Mouse (Mus musculus): ENCODE measurements at regions not wholly inside any gene's neighbourhood (a gene's known extent, or its start where the extent isn't known, plus 50 kb on each side); places are given as distances from the start of the nearest gene placed in this dataset.

- TF ChIP-seq USF2 (IDR thresholded peaks at IDR 0.05; ENCODE audit: borderline replicate concordance in 1 of 2, insufficient read depth in 1 of 2, low read depth in 1 of 2, low read length in 2 of 2): no peak
- TF ChIP-seq ZMIZ1 (IDR thresholded peaks at IDR 0.05; ENCODE audit: low read depth, low read length): no peak
- TF ChIP-seq E2F4 (IDR thresholded peaks at IDR 0.05; ENCODE audit: borderline replicate concordance, low read depth, low read length): no peak
- TF ChIP-seq GATA1 (IDR thresholded peaks at IDR 0.05; ENCODE audit: low read depth, low read length): no peak
- TF ChIP-seq MAX (IDR thresholded peaks at IDR 0.05; ENCODE audit: low read length): no peak
- TF ChIP-seq POLR2AphosphoS2 (IDR thresholded peaks at IDR 0.05; ENCODE audit: low read length): no peak
Measured at GRCm38 (mm10) chr4:81789274-81789673, 346.7 kb upstream of the Mpdz start.

All from MEL (cell line).